Mouse (Mus musculus) small intestine, adult 2 months (tissue): ENCODE measurements around the gene Cda.

Source experiments
- CTCF ChIP-seq: fragments of 200-500 bp; IDR thresholded peaks from 2 replicates; pipeline ENCODE4 v1.5.1; 2012; ENCODE audit warnings: low read depth, mild to moderate bottlenecking, control low read depth, inconsistent platforms, low read length, moderate library complexity, mixed read lengths; ENCODE audit not compliant: insufficient replicate concordance, insufficient read length; ENCODE audit errors: extremely low read depth
- POLR2A ChIP-seq: fragments of 200-500 bp; IDR thresholded peaks from 2 replicates; pipeline ENCODE4 v1.6.1; 2012; ENCODE audit warnings: low read depth, mild to moderate bottlenecking, control low read depth, inconsistent platforms, low read length, moderate library complexity

DNA sequence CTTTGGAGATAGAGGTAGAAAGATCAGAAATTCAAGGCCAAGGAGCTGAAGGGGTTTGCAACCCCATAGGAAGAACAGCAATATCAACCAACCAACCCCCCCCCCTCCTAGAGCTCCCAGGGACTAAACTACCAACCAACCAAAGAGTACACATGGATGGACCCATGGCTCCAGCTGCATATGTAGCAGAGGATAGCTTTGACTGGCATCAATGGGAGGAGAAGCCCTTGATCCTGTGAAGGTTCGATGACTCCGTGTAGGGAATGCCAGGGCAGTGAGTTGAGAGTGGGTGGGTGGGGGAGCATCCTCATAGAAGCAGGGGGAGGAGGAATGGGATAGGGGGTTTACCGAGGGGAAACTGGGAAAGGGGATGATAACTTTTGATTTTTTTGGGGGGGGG lies 43.3 kb downstream of the Cda start:
- no peak for TF ChIP-seq POLR2A
- TF ChIP-seq CTCF: no peak
